Mouse (Mus musculus): Measurements from ENCODE around the gene Dynll2. TPM values are rescaled to one million over a fixed set of nuclear protein-coding genes. Genes with fewer than 3 reads are reported as not detected.

The Dynll2 gene
- polyA plus RNA-seq (2014; fragmentation: Nextera tagmentation; extraction: Ambion mirVana) = 16.7 and 17.2 TPM in 2 replicates

DNA sequence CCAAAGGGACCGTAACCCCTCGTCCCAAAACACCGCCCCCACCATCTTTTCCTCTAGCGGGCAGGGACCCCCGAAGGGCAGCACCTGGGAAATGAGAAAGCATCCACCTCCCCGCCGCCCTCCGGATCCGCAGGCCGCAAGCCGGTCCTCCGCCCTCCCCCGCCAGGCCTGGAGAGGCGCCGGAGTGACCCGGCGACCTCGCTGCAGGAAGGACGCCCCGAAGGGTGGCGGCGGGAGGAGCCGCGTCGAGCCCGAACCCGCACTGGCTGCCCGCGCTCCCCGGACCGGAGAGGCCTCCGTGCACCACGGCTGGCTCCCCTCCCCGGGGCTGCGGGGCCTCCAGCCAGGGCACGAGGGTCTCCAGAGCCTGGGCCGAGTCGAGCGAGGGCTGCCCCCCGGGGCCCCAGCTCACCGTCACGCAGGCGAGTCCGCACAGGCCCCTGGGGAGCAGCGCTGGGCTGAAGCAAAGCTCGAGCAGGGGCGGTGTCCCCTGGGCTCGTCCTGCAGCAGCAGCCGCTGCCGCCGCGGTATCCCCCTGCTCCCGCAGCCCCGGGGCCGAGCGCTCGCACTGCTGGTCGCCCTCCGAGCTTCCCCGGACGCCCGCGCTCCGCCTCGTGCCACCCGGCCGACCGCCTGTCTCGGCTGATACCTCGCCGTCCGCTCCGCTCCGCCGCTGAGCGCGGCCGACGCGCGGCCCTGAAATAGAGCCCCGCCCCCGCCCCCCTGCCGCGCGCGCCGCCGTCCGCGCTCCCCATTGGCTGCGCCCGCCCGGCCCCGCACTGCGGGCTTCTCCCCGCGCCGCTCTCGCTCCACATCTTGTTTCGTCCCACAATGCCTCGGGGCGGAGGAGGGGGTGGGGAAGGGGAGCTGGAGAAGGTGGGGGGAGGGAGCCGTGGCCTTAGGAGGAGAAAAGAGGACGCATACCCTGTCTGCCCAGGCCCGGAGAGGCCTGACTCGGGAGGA lies at the start of gene Dynll2:
Gene Dynll2 (minus strand): TSS at position 703 of the 963 bp plus-strand sequence.
- Histone ChIP-seq H3K9ac (ENCODE audit: low read depth, low read length) (peak within 1 kb of the TSS; percentile 97), H3K36me3 (ENCODE audit: control insufficient read depth, insufficient read depth, low read length) (peaks cover 15% of the 10 kb centered on the region), H3K4me1 (ENCODE audit: control insufficient read depth, insufficient read depth, low read length) (peaks cover 19% of the 10 kb centered on the region), H3K27ac (ENCODE audit: low read depth, low read length) (peak within 1 kb of the TSS; percentile 97), H3K4me2 (peak within 1 kb of the TSS; percentile 94), H3K4me3 (ENCODE audit: low read depth, low read length) (peak within 1 kb of the TSS; percentile 99), H3K27me3 (ENCODE audit: control insufficient read depth, insufficient read depth, low read length) (no peaks in the 10 kb centered on the region), H3K9me3 (replicated peaks; ENCODE audit: control insufficient read depth, low read length) (no peaks in the 10 kb centered on the region)
- peak; percentile 93 for ATAC-seq (replicated peaks; ENCODE audit: insufficient number of reproducible peaks, low FRiP score, low TSS enrichment)
- under 1% methylated on average over 89 of the region's 107 CpGs for WGBS (ENCODE audit: insufficient replicate concordance)

DNA sequence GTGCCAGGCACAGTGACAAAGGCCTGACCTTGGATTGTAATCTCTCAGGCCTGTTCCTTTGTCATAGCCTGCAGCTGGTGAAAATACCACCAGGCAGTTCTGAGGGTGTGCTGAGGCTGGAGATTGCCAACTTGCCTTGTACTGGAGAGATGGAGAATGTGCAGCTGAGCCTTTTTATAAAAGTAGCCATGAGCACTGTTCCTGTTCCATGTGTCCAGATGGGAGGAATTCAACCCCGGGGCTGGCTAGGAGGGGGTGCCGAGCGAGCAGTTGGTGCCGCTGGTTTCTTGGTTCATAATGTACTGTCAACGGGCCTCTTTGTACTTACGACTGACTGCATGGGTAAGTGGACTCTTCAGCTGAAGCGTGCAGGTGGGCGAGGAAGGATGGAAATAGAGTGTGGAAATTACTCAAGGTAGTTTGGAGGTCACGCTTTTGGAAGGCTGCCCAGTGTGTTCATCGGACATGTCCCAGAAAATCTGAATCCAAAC lies 49.5 kb upstream of the Dynll2 start:
- Histone ChIP-seq H3K9me3 (replicated peaks; ENCODE audit: control insufficient read depth, low read length) (no peaks in the 10 kb centered on the region), H3K4me2 (no peak overlapping the region), H3K9ac (ENCODE audit: low read depth, low read length) (0 out of 2 replicates have a peak overlapping the region, but pooled peaks have one; percentile 34), H3K27ac (ENCODE audit: low read depth, low read length) (peak overlapping the region; percentile 70), H3K4me1 (ENCODE audit: control insufficient read depth, insufficient read depth, low read length) (peaks cover 4% of the 10 kb centered on the region; the same call in 1 of the 2 replicates), H3K4me3 (ENCODE audit: low read depth, low read length) (no peak overlapping the region), H3K27me3 (ENCODE audit: control insufficient read depth, insufficient read depth, low read length) (no peaks in the 10 kb centered on the region), H3K36me3 (ENCODE audit: control insufficient read depth, insufficient read depth, low read length) (no peaks in the 10 kb centered on the region)
- 71% methylated on average over 10 of the region's 10 CpGs for WGBS (ENCODE audit: insufficient replicate concordance)
- 0 out of 2 replicates have a peak, but pooled peaks have one; percentile 18 for ATAC-seq (replicated peaks; ENCODE audit: insufficient number of reproducible peaks, low FRiP score, low TSS enrichment)

GRCm38 (mm10) chr11:88035970-88036369 lies 48.6 kb upstream of the Dynll2 start:
- Histone ChIP-seq H3K4me1 (ENCODE audit: control insufficient read depth, insufficient read depth, low read length) (peaks cover 4% of the 10 kb centered on the region; the same call in 1 of the 2 replicates), H3K27ac (ENCODE audit: low read depth, low read length) (no peak overlapping the region), H3K9me3 (replicated peaks; ENCODE audit: control insufficient read depth, low read length) (no peaks in the 10 kb centered on the region), H3K4me2 (no peak overlapping the region), H3K4me3 (ENCODE audit: low read depth, low read length) (no peak overlapping the region), H3K9ac (ENCODE audit: low read depth, low read length) (no peak overlapping the region), H3K36me3 (ENCODE audit: control insufficient read depth, insufficient read depth, low read length) (no peaks in the 10 kb centered on the region), H3K27me3 (ENCODE audit: control insufficient read depth, insufficient read depth, low read length) (no peaks in the 10 kb centered on the region)
- WGBS (ENCODE audit: insufficient replicate concordance) = 61% methylated on average over 7 of the region's 7 CpGs
- no peak for ATAC-seq (replicated peaks; ENCODE audit: insufficient number of reproducible peaks, low FRiP score, low TSS enrichment)

- Histone ChIP-seq H3K27ac (ENCODE audit: low read depth, low read length) (no peak overlapping the region), H3K27me3 (ENCODE audit: control insufficient read depth, insufficient read depth, low read length) (no peaks in the 10 kb centered on the region), H3K9me3 (replicated peaks; ENCODE audit: control insufficient read depth, low read length) (no peaks in the 10 kb centered on the region), H3K36me3 (ENCODE audit: control insufficient read depth, insufficient read depth, low read length) (no peaks in the 10 kb centered on the region), H3K4me2 (no peak overlapping the region), H3K9ac (ENCODE audit: low read depth, low read length) (no peak overlapping the region), H3K4me1 (ENCODE audit: control insufficient read depth, insufficient read depth, low read length) (no peaks in the 10 kb centered on the region), H3K4me3 (ENCODE audit: low read depth, low read length) (no peak overlapping the region)
- 89% methylated on average over 5 of the region's 5 CpGs for WGBS (ENCODE audit: insufficient replicate concordance)
- ATAC-seq (replicated peaks; ENCODE audit: insufficient number of reproducible peaks, low FRiP score, low TSS enrichment) = no peak
Observed at GRCm38 (mm10) chr11:88031753-88032152, 44.4 kb upstream of the Dynll2 start.

DNA sequence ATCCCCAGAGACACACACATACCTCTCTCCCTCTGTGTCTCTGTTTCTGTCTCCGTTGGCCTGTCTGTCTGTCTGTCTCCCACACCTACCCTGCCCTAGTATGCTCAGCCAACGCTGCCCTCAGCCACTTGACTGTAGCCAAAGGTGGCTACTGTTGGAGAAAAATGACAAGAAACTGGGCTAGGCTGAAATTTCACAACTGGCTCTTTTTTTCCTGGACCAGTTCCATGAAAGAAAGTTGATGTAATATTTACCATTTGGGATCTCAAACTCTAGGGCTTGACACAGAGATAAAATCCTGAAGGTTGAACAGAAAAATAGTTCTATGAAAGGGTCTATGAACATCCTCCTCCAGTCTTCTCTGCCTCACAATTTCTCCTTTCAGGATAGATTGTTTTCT lies 43.5 kb upstream of the Dynll2 start:
- Histone ChIP-seq H3K27ac (ENCODE audit: low read depth, low read length) (no peak overlapping the region), H3K4me2 (no peak overlapping the region), H3K9ac (ENCODE audit: low read depth, low read length) (no peak overlapping the region), H3K9me3 (replicated peaks; ENCODE audit: control insufficient read depth, low read length) (no peaks in the 10 kb centered on the region), H3K4me1 (ENCODE audit: control insufficient read depth, insufficient read depth, low read length) (no peaks in the 10 kb centered on the region), H3K36me3 (ENCODE audit: control insufficient read depth, insufficient read depth, low read length) (no peaks in the 10 kb centered on the region), H3K27me3 (ENCODE audit: control insufficient read depth, insufficient read depth, low read length) (no peaks in the 10 kb centered on the region), H3K4me3 (ENCODE audit: low read depth, low read length) (no peak overlapping the region)
- no peak for ATAC-seq (replicated peaks; ENCODE audit: insufficient number of reproducible peaks, low FRiP score, low TSS enrichment)
- WGBS (ENCODE audit: insufficient replicate concordance) = 63% methylated on average over 2 of the region's 2 CpGs

DNA sequence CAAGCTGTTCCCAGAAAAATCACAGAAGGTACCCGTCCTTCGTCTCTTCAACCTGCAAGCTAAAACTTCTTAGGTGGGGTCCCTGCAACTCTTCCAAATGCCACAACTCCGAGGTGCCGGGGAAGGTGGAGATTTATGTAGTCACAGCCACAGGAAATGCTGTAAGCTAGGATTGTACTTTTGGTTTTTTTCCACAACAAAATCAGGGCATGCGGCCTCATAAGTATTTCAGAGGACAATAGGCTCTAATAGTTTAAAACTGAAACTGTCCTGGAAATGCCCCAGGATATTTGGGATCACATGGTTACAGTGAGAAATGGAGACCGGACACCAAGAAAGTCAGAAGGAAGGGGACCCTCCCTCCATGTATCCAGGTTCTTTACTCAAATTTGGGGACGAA lies 42.9 kb upstream of the Dynll2 start:
- no peak overlapping the region for H3K4me3 ChIP-seq (ENCODE audit: low read depth, low read length)
- no peak overlapping the region for H3K27ac ChIP-seq (ENCODE audit: low read depth, low read length)
- H3K4me2 ChIP-seq = no peak overlapping the region
- WGBS (ENCODE audit: insufficient replicate concordance) = 83% methylated on average over 7 of the region's 7 CpGs
- H3K9me3 ChIP-seq (replicated peaks; ENCODE audit: control insufficient read depth, low read length) = no peaks in the 10 kb centered on the region
- ATAC-seq (replicated peaks; ENCODE audit: insufficient number of reproducible peaks, low FRiP score, low TSS enrichment) = no peak
- no peaks in the 10 kb centered on the region for H3K4me1 ChIP-seq (ENCODE audit: control insufficient read depth, insufficient read depth, low read length)
- H3K27me3 ChIP-seq (ENCODE audit: control insufficient read depth, insufficient read depth, low read length) = no peaks in the 10 kb centered on the region
- no peak overlapping the region for H3K9ac ChIP-seq (ENCODE audit: low read depth, low read length)
- no peaks in the 10 kb centered on the region for H3K36me3 ChIP-seq (ENCODE audit: control insufficient read depth, insufficient read depth, low read length)

GRCm38 (mm10) chr11:88028193-88028684 lies 40.9 kb upstream of the Dynll2 start:
- H3K4me2 ChIP-seq = no peak overlapping the region
- WGBS (ENCODE audit: insufficient replicate concordance) = 15% methylated on average over 16 of the region's 16 CpGs

DNA sequence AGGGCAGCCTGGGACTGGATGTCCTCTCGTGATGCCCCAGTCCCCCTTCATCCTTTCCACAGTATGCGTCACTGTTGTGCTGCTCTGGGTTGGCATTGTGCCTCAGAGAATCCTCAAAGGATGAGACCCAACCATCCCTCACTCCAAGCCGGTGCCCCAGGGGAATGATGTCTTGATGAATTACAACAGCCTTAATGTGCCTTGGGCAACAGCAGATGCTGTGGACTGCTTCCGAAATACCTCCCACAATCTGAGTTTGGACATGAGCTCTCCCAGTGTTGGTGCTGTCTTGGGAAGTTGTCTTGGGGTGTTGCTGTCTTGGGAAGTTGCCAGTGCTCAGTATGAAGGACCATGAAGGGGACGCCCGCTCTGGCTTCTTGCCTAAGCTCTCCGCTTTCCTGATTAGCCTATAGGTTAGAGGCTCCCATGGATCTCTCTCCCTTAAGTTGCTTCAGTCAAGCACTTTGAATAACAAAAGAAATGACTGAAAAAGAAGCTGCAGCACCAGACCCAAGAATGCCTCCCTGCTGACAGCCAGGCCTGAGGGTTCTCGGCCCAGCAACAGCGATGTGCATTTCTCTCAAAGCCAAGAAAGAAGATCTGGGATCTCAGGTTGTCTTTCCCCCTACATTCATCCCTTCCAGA lies 40.2 kb upstream of the Dynll2 start:
- 77% methylated on average over 9 of the region's 9 CpGs for WGBS (ENCODE audit: insufficient replicate concordance)
- ATAC-seq (replicated peaks; ENCODE audit: insufficient number of reproducible peaks, low FRiP score, low TSS enrichment) = no peak
- H3K4me3 ChIP-seq (ENCODE audit: low read depth, low read length) = no peak overlapping the region
- H3K9ac ChIP-seq (ENCODE audit: low read depth, low read length) = no peak overlapping the region
- no peak overlapping the region for H3K27ac ChIP-seq (ENCODE audit: low read depth, low read length)
- H3K4me2 ChIP-seq = no peak overlapping the region
- H3K4me1 ChIP-seq (ENCODE audit: control insufficient read depth, insufficient read depth, low read length) = no peaks in the 10 kb centered on the region
- no peaks in the 10 kb centered on the region for H3K9me3 ChIP-seq (replicated peaks; ENCODE audit: control insufficient read depth, low read length)
- no peaks in the 10 kb centered on the region for H3K27me3 ChIP-seq (ENCODE audit: control insufficient read depth, insufficient read depth, low read length)
- H3K36me3 ChIP-seq (ENCODE audit: control insufficient read depth, insufficient read depth, low read length) = no peaks in the 10 kb centered on the region

More at GRCm38 (mm10) chr11:88028193-88028684, 40.9 kb upstream of the Dynll2 start:
- H3K27ac ChIP-seq (ENCODE audit: low read depth, low read length) = no peak overlapping the region
- 0 out of 2 replicates have a peak overlapping the region, but pooled peaks have one; percentile 0 for H3K9ac ChIP-seq (ENCODE audit: low read depth, low read length)
- H3K4me1 ChIP-seq (ENCODE audit: control insufficient read depth, insufficient read depth, low read length) = no peaks in the 10 kb centered on the region
- ATAC-seq (replicated peaks; ENCODE audit: insufficient number of reproducible peaks, low FRiP score, low TSS enrichment) = no peak
- H3K9me3 ChIP-seq (replicated peaks; ENCODE audit: control insufficient read depth, low read length) = no peaks in the 10 kb centered on the region
- H3K27me3 ChIP-seq (ENCODE audit: control insufficient read depth, insufficient read depth, low read length) = no peaks in the 10 kb centered on the region
- H3K4me3 ChIP-seq (ENCODE audit: low read depth, low read length) = no peak overlapping the region
- no peaks in the 10 kb centered on the region for H3K36me3 ChIP-seq (ENCODE audit: control insufficient read depth, insufficient read depth, low read length)
